Mouse (Mus musculus): ENCODE results near the gene Mlph.
A peak's percentile ranks its signal among the peaks of the same experiment; 100 is the strongest.

Gene Mlph

GRCm38 (mm10) chr1:90917509-90917908 lies 2.6 kb downstream of the Mlph start:
- peaks cover 9% of the 10 kb centered on the region for H3K4me1 ChIP-seq (replicated peaks; ENCODE audit: low read depth, low read length)
- H3K36me3 ChIP-seq (ENCODE audit: insufficient read depth, low read length): no peaks in the 10 kb centered on the region
- no peak overlapping the region for H3K4me3 ChIP-seq (replicated peaks; ENCODE audit: low read length)
- H3K9me3 ChIP-seq (ENCODE audit: low read length): peaks cover 19% of the 10 kb centered on the region
- no peak for TF ChIP-seq CTCF (conservative IDR thresholded peaks at IDR 0.05; ENCODE audit: low read length)
- TF ChIP-seq POU5F1 (IDR thresholded peaks at IDR 0.05; ENCODE audit: borderline replicate concordance, low read length): no peak
- no peak for TF ChIP-seq NANOG (IDR thresholded peaks at IDR 0.05; ENCODE audit: borderline replicate concordance, low read length)
- H3K27me3 ChIP-seq (ENCODE audit: insufficient read depth, low read length): peaks cover 39% of the 10 kb centered on the region

DNA sequence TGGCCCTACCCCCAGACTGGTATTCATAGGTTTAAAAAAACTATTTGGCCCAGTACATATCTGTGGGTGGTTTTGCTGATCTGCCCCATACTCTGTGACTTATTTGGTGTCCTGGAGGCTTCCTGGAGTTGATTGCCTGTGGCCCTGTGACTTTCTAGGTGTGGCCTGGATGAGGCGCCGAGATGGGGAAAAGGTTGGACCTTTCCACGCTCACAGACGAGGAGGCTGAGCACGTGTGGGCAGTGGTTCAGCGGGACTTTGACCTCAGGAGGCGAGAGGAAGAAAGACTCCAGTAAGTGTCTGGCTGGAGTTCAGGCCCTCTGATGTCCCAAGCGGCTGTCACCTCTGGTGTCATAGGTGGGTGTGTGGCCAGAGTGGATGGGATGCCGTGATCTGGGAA lies 6.8 kb downstream of the Mlph start:
- Histone ChIP-seq H3K9me3 (ENCODE audit: low read length) (peaks cover 19% of the 10 kb centered on the region), H3K4me1 (replicated peaks; ENCODE audit: low read depth, low read length) (0 out of 2 replicates have a peak, but pooled peaks cover 3% of the 10 kb centered on the region), H3K36me3 (ENCODE audit: insufficient read depth, low read length) (no peaks in the 10 kb centered on the region), H3K4me3 (replicated peaks; ENCODE audit: low read length) (no peak overlapping the region), H3K27me3 (ENCODE audit: insufficient read depth, low read length) (peaks cover 19% of the 10 kb centered on the region)
- TF ChIP-seq POU5F1 (IDR thresholded peaks at IDR 0.05; ENCODE audit: borderline replicate concordance, low read length) (no peak), CTCF (conservative IDR thresholded peaks at IDR 0.05; ENCODE audit: low read length) (no peak), NANOG (IDR thresholded peaks at IDR 0.05; ENCODE audit: borderline replicate concordance, low read length) (no peak)

- no peak for TF ChIP-seq POU5F1 (IDR thresholded peaks at IDR 0.05; ENCODE audit: borderline replicate concordance, low read length)
- no peak for TF ChIP-seq NANOG (IDR thresholded peaks at IDR 0.05; ENCODE audit: borderline replicate concordance, low read length)
- TF ChIP-seq CTCF (conservative IDR thresholded peaks at IDR 0.05; ENCODE audit: low read length): no peak
- Histone ChIP-seq H3K4me3 (replicated peaks; ENCODE audit: low read length) (no peak overlapping the region), H3K27me3 (ENCODE audit: insufficient read depth, low read length) (peaks cover 28% of the 10 kb centered on the region)
Measured at GRCm38 (mm10) chr1:90926030-90926429, 11.1 kb downstream of the Mlph start.

DNA sequence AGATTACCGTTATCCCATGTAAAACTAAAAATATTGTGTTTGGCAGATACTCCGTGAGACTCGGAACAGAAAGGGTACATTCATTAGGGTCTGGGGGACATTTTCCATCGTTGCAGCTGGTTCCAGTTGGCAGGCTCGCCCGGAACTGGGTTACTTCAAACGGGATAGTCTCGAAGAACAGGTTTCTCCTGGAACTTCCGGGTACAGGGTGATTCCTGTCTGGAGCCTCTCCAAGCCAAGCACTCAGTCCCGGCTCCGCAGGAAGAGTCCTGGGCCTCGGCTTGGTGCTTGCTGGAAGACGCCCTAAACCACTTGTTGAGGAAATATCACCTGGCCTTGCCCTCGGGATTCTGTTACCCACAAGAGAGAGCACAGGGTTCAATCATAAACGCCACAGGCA lies 12.4 kb downstream of the Mlph start:
- TF ChIP-seq NANOG (IDR thresholded peaks at IDR 0.05; ENCODE audit: borderline replicate concordance, low read length): no peak
- no peak for TF ChIP-seq POU5F1 (IDR thresholded peaks at IDR 0.05; ENCODE audit: borderline replicate concordance, low read length)
- no peak for TF ChIP-seq CTCF (conservative IDR thresholded peaks at IDR 0.05; ENCODE audit: low read length)
- H3K9me3 ChIP-seq (ENCODE audit: low read length): no peaks in the 10 kb centered on the region
- peaks cover 23% of the 10 kb centered on the region for H3K27me3 ChIP-seq (ENCODE audit: insufficient read depth, low read length)
- peaks cover 15% of the 10 kb centered on the region for H3K4me1 ChIP-seq (replicated peaks; ENCODE audit: low read depth, low read length)
- H3K4me3 ChIP-seq (replicated peaks; ENCODE audit: low read length): no peak overlapping the region
- H3K36me3 ChIP-seq (ENCODE audit: insufficient read depth, low read length): no peaks in the 10 kb centered on the region

More at GRCm38 (mm10) chr1:90926030-90926429, 11.1 kb downstream of the Mlph start:
- Histone ChIP-seq H3K36me3 (ENCODE audit: insufficient read depth, low read length) (no peaks in the 10 kb centered on the region), H3K9me3 (ENCODE audit: low read length) (no peaks in the 10 kb centered on the region), H3K4me1 (replicated peaks; ENCODE audit: low read depth, low read length) (peaks cover 15% of the 10 kb centered on the region)

DNA sequence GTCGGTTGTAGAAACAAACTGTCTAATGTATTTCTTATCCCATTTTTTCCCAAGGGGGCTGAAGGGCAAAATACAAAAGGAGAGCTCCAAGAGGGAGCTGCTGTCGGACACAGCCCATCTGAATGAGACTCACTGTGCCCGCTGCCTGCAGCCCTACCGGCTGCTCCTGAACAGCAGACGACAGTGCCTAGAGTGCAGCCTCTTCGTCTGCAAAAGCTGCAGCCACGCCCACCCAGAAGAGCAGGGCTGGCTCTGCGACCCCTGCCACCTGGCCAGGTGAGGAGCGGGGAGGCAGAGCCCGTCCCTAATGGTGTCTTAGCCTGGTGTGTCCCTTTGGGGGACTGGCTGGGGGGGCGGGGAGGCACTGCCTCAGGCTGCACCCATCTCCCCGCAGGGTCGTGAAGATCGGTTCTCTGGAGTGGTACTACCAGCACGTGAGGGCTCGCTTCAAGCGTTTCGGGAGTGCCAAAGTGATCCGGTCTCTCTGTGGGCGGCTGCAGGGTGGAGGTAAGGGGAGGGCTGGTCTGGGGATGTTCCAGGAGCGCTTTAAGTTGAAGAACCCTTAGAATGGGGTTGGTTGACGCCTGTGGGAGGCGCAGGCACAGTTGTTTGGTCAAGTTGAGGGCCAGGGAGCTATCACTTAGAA lies 13.2 kb downstream of the Mlph start:
- TF ChIP-seq CTCF (conservative IDR thresholded peaks at IDR 0.05; ENCODE audit: low read length) (no peak), POU5F1 (IDR thresholded peaks at IDR 0.05; ENCODE audit: borderline replicate concordance, low read length) (no peak), NANOG (IDR thresholded peaks at IDR 0.05; ENCODE audit: borderline replicate concordance, low read length) (no peak)

GRCm38 (mm10) chr1:90928575-90928934 lies 13.7 kb downstream of the Mlph start:
- Histone ChIP-seq H3K27me3 (ENCODE audit: insufficient read depth, low read length) (peaks cover 30% of the 10 kb centered on the region), H3K4me1 (replicated peaks; ENCODE audit: low read depth, low read length) (peaks cover 15% of the 10 kb centered on the region), H3K9me3 (ENCODE audit: low read length) (no peaks in the 10 kb centered on the region), H3K4me3 (replicated peaks; ENCODE audit: low read length) (peak overlapping the region; percentile 64), H3K36me3 (ENCODE audit: insufficient read depth, low read length) (no peaks in the 10 kb centered on the region)
- no peak for TF ChIP-seq NANOG (IDR thresholded peaks at IDR 0.05; ENCODE audit: borderline replicate concordance, low read length)
- peak; percentile 78 for TF ChIP-seq CTCF (conservative IDR thresholded peaks at IDR 0.05; ENCODE audit: low read length)
- TF ChIP-seq POU5F1 (IDR thresholded peaks at IDR 0.05; ENCODE audit: borderline replicate concordance, low read length): no peak

More for the DNA sequence above, 13.2 kb downstream of the Mlph start:
- Histone ChIP-seq H3K27me3 (ENCODE audit: insufficient read depth, low read length) (peaks cover 25% of the 10 kb centered on the region), H3K36me3 (ENCODE audit: insufficient read depth, low read length) (no peaks in the 10 kb centered on the region), H3K4me1 (replicated peaks; ENCODE audit: low read depth, low read length) (peaks cover 15% of the 10 kb centered on the region), H3K9me3 (ENCODE audit: low read length) (no peaks in the 10 kb centered on the region), H3K4me3 (replicated peaks; ENCODE audit: low read length) (peak overlapping the region; percentile 64)

GRCm38 (mm10) chr1:90933001-90933400 lies 18.1 kb downstream of the Mlph start:
- no peaks in the 10 kb centered on the region for H3K36me3 ChIP-seq (ENCODE audit: insufficient read depth, low read length)
- H3K4me1 ChIP-seq (replicated peaks; ENCODE audit: low read depth, low read length): peaks cover 13% of the 10 kb centered on the region
- H3K27me3 ChIP-seq (ENCODE audit: insufficient read depth, low read length): peaks cover 19% of the 10 kb centered on the region
- H3K4me3 ChIP-seq (replicated peaks; ENCODE audit: low read length): no peak overlapping the region
- no peaks in the 10 kb centered on the region for H3K9me3 ChIP-seq (ENCODE audit: low read length)
- TF ChIP-seq CTCF (conservative IDR thresholded peaks at IDR 0.05; ENCODE audit: low read length) (no peak), NANOG (IDR thresholded peaks at IDR 0.05; ENCODE audit: borderline replicate concordance, low read length) (no peak), POU5F1 (IDR thresholded peaks at IDR 0.05; ENCODE audit: borderline replicate concordance, low read length) (no peak)

DNA sequence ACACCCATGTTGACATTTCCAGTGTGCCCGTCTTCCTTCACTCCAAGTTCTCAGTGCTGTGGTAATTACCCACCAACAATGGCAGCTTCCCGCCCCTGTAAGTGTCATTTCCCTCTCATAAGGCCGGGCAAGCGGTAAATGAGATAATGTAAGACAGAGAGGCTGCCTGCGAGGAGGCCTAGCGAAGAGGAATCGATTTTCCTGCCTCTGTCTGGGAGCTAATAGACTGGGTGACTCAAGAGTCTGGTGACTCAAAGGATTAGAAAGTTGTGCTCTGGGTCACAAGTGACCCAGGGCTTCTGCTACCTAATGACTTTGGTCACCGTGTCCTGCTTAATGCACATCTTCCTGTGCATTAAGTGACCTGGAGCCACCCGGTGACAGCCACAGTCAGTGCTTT lies 22.1 kb downstream of the Mlph start:
- peaks cover 9% of the 10 kb centered on the region for H3K4me1 ChIP-seq (replicated peaks; ENCODE audit: low read depth, low read length)
- H3K9me3 ChIP-seq (ENCODE audit: low read length): no peaks in the 10 kb centered on the region
- H3K36me3 ChIP-seq (ENCODE audit: insufficient read depth, low read length): no peaks in the 10 kb centered on the region
- H3K27me3 ChIP-seq (ENCODE audit: insufficient read depth, low read length): peaks cover 14% of the 10 kb centered on the region
- no peak for TF ChIP-seq NANOG (IDR thresholded peaks at IDR 0.05; ENCODE audit: borderline replicate concordance, low read length)
- TF ChIP-seq POU5F1 (IDR thresholded peaks at IDR 0.05; ENCODE audit: borderline replicate concordance, low read length): no peak
- TF ChIP-seq CTCF (conservative IDR thresholded peaks at IDR 0.05; ENCODE audit: low read length): no peak
- no peak overlapping the region for H3K4me3 ChIP-seq (replicated peaks; ENCODE audit: low read length)

DNA sequence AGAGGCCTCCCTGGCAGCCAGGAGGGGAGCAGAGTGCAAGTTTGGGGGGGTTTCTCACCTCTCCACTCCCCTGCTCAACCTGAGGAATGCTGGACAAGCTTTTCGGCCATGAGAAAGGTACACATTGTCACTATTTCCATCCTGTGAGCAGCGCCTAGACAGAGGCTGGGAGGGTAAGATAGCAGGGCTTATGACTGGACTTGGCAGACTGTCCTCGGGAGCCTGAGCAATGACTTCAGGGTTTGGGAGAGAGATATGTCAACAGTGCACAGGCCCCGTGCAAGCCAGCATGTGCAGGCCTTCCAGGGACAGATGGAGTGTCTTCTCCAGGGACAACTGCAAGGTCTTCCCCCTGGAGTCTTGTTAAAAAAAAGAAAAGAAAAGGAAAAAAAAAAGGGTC lies 25.1 kb downstream of the Mlph start:
- no peak for TF ChIP-seq CTCF (conservative IDR thresholded peaks at IDR 0.05; ENCODE audit: low read length)
- TF ChIP-seq NANOG (IDR thresholded peaks at IDR 0.05; ENCODE audit: borderline replicate concordance, low read length): no peak
- no peak for TF ChIP-seq POU5F1 (IDR thresholded peaks at IDR 0.05; ENCODE audit: borderline replicate concordance, low read length)
- no peak overlapping the region for H3K4me3 ChIP-seq (replicated peaks; ENCODE audit: low read length)
- H3K9me3 ChIP-seq (ENCODE audit: low read length): no peaks in the 10 kb centered on the region
- peaks cover 9% of the 10 kb centered on the region for H3K4me1 ChIP-seq (replicated peaks; ENCODE audit: low read depth, low read length)
- no peaks in the 10 kb centered on the region for H3K36me3 ChIP-seq (ENCODE audit: insufficient read depth, low read length)
- H3K27me3 ChIP-seq (ENCODE audit: insufficient read depth, low read length): peaks cover 11% of the 10 kb centered on the region

Data from E14TG2a.4 (cell line).